Mouse (Mus musculus) C2C12 (cell line): ENCODE data around the gene Gm20388. TPM values are rescaled to one million over a fixed set of nuclear protein-coding genes. Genes with fewer than 3 reads are reported as not detected.

Source experiments
- H3K27me3 ChIP-seq: one replicate; pipeline ENCODE4 v1.6.1; 2011; ENCODE audit not compliant: control insufficient read depth, insufficient read depth, insufficient read length
- H3K36me3 ChIP-seq: one replicate; pipeline ENCODE4 v1.6.1; 2011; ENCODE audit not compliant: control insufficient read depth, insufficient read depth
- H3K4me3 ChIP-seq: one replicate; pipeline ENCODE4 v1.5.1; 2011; ENCODE audit warnings: mild to moderate bottlenecking, control low read depth; ENCODE audit not compliant: poor library complexity, insufficient read depth, severe bottlenecking
- H3K79me2 ChIP-seq: one replicate; pipeline ENCODE4 v1.6.1; 2011; ENCODE audit not compliant: control insufficient read depth, insufficient read depth
- H3K79me3 ChIP-seq: one replicate; pipeline ENCODE4 v1.6.1; 2011; ENCODE audit warnings: low read depth, control low read depth
- H3ac ChIP-seq: one replicate; pipeline ENCODE3; 2011; ENCODE audit warnings: low read depth; ENCODE audit not compliant: control insufficient read depth, insufficient read length
- CEBPB ChIP-seq: IDR thresholded peaks from one replicate; pipeline ENCODE4 v1.6.1; 2011; ENCODE audit warnings: low read depth, mild to moderate bottlenecking, control low read depth, moderate library complexity
- CTCF ChIP-seq: IDR thresholded peaks from one replicate; pipeline ENCODE4 v1.5.1; 2011; ENCODE audit not compliant: control insufficient read depth, insufficient read depth, insufficient read length
- FOSL1 ChIP-seq: IDR thresholded peaks from one replicate; pipeline ENCODE4 v1.8.0; 2011; ENCODE audit warnings: mild to moderate bottlenecking, low read length; ENCODE audit not compliant: poor library complexity, insufficient read depth, severe bottlenecking
- MAX ChIP-seq: IDR thresholded peaks from one replicate; pipeline ENCODE4 v1.6.1; 2011; ENCODE audit warnings: mild to moderate bottlenecking, control low read depth
- MYOD1 ChIP-seq: IDR thresholded peaks from one replicate; pipeline ENCODE4 v1.6.1; 2011; ENCODE audit warnings: low read depth; ENCODE audit not compliant: control insufficient read depth, insufficient read length
- MYOG ChIP-seq: IDR thresholded peaks from one replicate; pipeline ENCODE4 v1.6.1; 2011; ENCODE audit not compliant: control insufficient read depth, insufficient read length; ENCODE audit errors: extremely low read depth
- USF1 ChIP-seq: IDR thresholded peaks from one replicate; pipeline ENCODE4 v1.6.1; 2011; ENCODE audit warnings: low read depth, mild to moderate bottlenecking, control low read depth, moderate library complexity
- polyA plus RNA-seq: library from polyadenylated mRNA; unstranded; fragments of >200 nt; fragmentation: generic; extraction: Trizol; gene quantifications from one replicate; pipeline ENCODE4 v1.2.1, GENCODE M21; 2012; ENCODE audit warnings: missing spikeins

Gm20388 gene
- polyA plus RNA-seq, 1 experiment, result 15.0 TPM

- Histone ChIP-seq H3ac (no peak overlapping the region), H3K79me2 (no peaks in the 10 kb centered on the region), H3K79me3 (no peaks in the 10 kb centered on the region), H3K4me3 (no peak overlapping the region), H3K36me3 (no peaks in the 10 kb centered on the region), H3K27me3 (peaks cover 70% of the 10 kb centered on the region)
- no peak for TF ChIP-seq FOSL1
- no peak for TF ChIP-seq CTCF
- no peak for TF ChIP-seq USF1
- no peak for TF ChIP-seq MYOD1
- TF ChIP-seq MYOG, result no peak
- TF ChIP-seq CEBPB, result no peak
- TF ChIP-seq MAX, result no peak
These were observed 962.0 kb downstream of the Gm20388 start for GRCm38 (mm10) chr8:120872661-120873060.

GRCm38 (mm10) chr8:120876010-120876918, 965.6 kb downstream of the Gm20388 start:
- Histone ChIP-seq H3K4me3 (no peak overlapping the region), H3K27me3 (peaks cover 77% of the 10 kb centered on the region), H3ac (no peak overlapping the region), H3K79me3 (no peaks in the 10 kb centered on the region), H3K79me2 (no peaks in the 10 kb centered on the region), H3K36me3 (no peaks in the 10 kb centered on the region)
- TF ChIP-seq MYOG (no peak), MAX (no peak), USF1 (no peak), MYOD1 (no peak), FOSL1 (no peak), CEBPB (no peak)

DNA sequence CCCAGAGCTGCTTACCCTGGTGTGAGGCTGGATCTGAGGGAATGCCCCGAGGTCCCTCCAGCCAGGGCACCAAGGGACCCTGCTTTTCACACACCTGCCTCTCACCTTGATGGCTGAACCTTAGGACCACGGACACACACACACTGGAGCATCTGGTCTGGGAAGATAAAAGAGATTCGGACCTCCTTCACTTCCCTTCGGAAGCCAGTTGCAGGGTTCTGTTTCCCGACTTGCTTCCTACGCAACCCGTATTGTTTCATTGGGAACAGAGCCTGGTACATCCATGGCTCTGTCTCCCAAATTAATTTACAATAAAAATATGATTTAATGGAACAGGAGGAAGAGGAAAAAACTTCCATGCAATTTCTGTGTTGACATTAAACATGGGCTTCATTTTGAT, 966.4 kb downstream of the Gm20388 start:
- no peaks in the 10 kb centered on the region for H3K79me2 ChIP-seq
- no peak for TF ChIP-seq CEBPB
- TF ChIP-seq MAX, result no peak
- no peak for TF ChIP-seq MYOD1
- no peak for TF ChIP-seq USF1
- no peaks in the 10 kb centered on the region for H3K79me3 ChIP-seq
- peaks cover 81% of the 10 kb centered on the region for H3K27me3 ChIP-seq
- H3K4me3 ChIP-seq, result no peak overlapping the region
- no peaks in the 10 kb centered on the region for H3K36me3 ChIP-seq
- no peak overlapping the region for H3ac ChIP-seq

GRCm38 (mm10) chr8:120879928-120880327, 969.3 kb downstream of the Gm20388 start:
- Histone ChIP-seq H3K36me3 (no peaks in the 10 kb centered on the region), H3K79me2 (no peaks in the 10 kb centered on the region), H3K79me3 (no peaks in the 10 kb centered on the region), H3K4me3 (no peak overlapping the region), H3ac (no peak overlapping the region), H3K27me3 (peaks cover 85% of the 10 kb centered on the region)
- no peak for TF ChIP-seq MYOG

GRCm38 (mm10) chr8:120881634-120882033, 971.0 kb downstream of the Gm20388 start:
- Histone ChIP-seq H3ac (no peak overlapping the region), H3K79me3 (no peaks in the 10 kb centered on the region), H3K27me3 (peaks cover 80% of the 10 kb centered on the region), H3K79me2 (no peaks in the 10 kb centered on the region), H3K4me3 (no peak overlapping the region), H3K36me3 (no peaks in the 10 kb centered on the region)
- no peak for TF ChIP-seq USF1
- TF ChIP-seq CEBPB, result no peak
- no peak for TF ChIP-seq MAX
- no peak for TF ChIP-seq CTCF
- no peak for TF ChIP-seq MYOD1
- TF ChIP-seq FOSL1, result no peak
- TF ChIP-seq MYOG, result no peak

GRCm38 (mm10) chr8:120882657-120883056, 972.0 kb downstream of the Gm20388 start:
- Histone ChIP-seq H3K79me3 (no peaks in the 10 kb centered on the region), H3K36me3 (no peaks in the 10 kb centered on the region), H3K27me3 (peaks cover 79% of the 10 kb centered on the region), H3K79me2 (no peaks in the 10 kb centered on the region), H3K4me3 (no peak overlapping the region), H3ac (no peak overlapping the region)
- TF ChIP-seq MYOD1 (no peak), CTCF (no peak), MAX (no peak), USF1 (no peak), MYOG (no peak), CEBPB (no peak), FOSL1 (no peak)
